Mouse (Mus musculus): ENCODE data around the gene Ppm1f.
"Not testable (repeated sequence)": the region's sequence is repeated elsewhere in the genome, so short reads cannot be mapped to it uniquely, and the experiment has no call there.

Gene Ppm1f

DNA sequence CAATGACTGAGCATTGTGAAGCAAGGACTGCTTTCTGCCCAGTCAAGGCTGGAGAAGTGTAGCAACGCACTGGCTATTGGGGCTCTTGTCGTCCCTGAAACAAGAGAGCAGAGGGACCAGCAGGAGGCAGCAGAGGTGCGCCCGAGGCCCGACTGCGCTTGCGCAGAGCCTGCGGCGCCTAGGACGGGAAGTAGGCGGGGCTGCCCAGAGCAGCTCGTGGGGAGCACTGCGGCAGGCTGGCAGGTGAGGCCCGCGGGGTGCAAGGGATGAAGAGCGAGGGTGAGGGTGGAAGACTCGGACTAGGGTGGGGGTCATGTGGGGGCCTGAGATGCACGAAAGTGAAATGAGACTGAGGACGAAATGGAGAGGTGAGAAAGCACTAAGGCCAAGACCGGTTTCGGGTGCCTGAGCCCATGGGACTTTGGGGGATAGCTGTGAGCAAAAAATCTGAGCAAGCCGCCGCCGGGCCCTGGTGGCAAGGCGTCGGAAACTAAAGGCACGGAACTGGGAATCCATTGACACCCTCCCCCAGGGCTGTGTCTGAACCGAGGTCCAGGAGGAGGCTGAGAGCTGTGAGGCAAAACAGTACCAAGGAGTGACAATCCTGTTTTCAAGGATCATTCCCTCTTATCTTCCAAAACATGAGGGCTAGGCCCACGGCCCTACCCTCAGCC is at the start of gene Ppm1f:
TSS of gene Ppm1f (plus strand) at position 88 of the 674 bp plus-strand sequence.
- DNase-seq (ENCODE audit: low read depth, low spot score) = peak; percentile 82

DNA sequence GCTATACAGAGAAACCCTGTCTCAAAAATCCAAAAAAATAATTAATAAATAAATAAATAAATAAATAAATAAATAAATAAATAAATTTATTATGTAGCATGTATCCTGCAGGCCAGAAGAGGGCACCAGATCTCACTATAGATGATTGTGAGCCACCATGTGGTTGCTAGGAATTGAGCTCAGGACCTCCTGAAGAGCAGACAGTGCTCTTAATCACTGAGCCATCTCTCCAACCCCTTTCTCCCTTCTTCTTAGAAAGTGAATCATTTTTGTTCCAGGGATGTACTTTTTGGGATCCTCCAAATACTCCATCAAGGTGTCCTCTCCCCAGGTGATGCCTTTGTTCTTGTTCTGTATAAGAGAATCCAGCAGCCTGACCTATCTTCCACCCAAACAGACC is 47.1 kb upstream of the Ppm1f start:
- no peak for DNase-seq (ENCODE audit: low read depth, low spot score)

DNA sequence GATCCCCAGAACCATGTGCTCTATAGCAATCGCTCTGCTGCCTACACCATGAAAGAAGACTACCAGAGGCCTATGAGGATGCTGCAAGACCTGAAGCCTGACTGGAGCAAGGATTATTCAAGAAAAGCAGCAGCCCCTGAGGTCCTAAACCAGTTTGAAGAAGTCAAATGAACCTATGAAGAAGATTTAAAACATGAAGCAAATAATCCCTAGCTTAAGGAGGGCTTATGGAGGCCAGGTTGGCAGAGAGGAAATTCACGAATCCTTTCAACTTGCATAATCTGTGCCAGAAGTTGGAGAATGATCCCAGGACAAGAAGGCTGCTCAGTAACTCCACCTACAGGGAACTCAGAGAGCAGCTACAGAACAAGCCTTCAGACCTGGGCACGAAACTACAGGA is 43.9 kb upstream of the Ppm1f start:
- DNase-seq (ENCODE audit: low read depth, low spot score) = no peak

DNA sequence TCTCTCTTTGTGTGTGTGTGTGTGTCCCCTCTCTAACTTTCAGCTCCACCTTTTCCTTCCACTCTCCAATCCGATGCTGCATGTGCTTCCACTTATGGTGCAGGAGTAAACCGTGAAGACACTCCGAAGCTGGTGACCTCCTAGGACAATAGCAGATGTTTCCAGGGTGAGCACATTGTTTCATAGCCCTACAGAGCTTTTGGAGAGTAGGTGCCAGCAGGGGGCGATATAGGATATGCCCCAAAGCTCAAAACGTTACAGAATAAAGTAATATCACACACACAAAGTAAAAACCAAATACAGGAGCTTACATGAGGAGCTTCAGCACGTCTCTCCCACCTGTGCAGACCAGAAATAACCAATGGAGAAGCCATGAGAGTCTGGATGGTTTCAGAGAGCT is 41.4 kb upstream of the Ppm1f start:
- no peak for DNase-seq (ENCODE audit: low read depth, low spot score)

DNA sequence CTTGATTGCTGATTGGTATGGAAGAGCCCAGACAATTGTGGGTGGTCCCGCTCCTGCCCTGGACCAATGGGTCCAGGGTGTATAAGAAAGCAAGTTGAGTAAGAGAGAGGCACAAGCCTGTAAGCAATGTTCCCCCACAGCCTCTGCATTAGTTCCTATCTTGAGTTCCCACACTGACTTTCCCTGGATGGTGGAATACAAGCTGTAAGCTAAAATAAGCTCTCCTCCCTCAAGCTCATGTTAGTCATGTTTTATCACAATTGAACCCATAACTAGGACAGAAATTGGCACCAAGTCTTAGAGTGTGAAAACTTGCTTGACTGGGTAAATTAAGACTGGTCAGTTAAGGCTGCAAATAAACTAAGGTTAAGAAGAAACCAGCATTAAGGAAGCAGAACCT is 40.7 kb upstream of the Ppm1f start:
- no peak for DNase-seq (ENCODE audit: low read depth, low spot score)

DNA sequence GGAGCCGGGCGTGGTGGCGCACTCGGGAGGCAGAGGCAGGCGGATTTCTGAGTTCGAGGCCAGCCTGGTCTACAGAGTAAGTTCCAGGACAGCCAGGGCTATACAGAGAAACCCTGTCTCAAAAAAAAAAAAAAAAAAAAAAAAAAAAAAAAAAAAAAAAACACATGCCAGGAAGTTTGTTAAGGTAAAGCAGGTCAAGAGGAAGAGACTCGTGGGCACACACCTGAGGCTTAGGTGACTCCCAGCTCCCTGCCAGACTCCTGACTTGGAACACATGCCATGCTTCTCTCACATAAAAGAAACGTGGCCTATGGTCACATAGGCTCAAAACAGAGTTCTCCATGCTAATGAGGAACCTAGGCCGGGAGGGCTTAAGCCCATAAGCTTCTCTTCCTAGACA is 40.2 kb upstream of the Ppm1f start:
- not testable (repeated sequence) for DNase-seq (ENCODE audit: low read depth, low spot score)

DNA sequence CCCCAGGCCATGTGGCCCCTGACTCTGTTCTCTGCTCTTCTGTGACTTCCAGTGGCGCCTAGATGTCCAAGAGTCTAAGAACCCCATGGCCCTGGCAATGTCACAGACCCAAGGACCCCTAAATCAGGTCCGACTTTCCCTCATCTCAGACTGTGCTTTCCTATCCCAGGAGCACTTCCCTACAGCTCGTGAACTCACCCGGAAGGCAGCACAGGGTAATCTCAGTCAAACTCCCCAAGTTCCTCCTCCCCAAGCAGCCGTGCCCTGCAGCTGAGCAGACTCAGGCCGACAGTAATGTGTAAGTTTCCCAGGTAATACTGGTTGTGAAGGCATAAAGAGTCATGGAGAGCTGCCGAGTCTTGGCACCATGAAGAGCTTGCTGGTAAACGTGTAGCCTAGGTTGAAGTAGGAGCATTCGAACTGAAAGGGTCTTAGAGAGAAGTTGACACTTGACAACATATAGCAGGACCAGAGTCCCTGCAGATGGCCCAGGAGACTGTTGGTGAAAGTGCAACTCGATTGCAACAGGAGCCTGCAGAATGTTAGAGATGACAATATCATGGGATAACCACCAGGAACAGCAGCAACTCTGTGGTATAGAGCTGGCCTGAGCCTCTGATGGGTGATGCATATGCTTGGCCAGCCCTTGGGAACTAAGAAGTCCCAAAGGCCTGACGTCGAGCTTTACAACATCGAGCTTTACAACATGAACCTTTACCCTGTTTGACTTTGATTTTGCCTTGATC is 39.4 kb upstream of the Ppm1f start:
- no peak for DNase-seq (ENCODE audit: low read depth, low spot score)

DNA sequence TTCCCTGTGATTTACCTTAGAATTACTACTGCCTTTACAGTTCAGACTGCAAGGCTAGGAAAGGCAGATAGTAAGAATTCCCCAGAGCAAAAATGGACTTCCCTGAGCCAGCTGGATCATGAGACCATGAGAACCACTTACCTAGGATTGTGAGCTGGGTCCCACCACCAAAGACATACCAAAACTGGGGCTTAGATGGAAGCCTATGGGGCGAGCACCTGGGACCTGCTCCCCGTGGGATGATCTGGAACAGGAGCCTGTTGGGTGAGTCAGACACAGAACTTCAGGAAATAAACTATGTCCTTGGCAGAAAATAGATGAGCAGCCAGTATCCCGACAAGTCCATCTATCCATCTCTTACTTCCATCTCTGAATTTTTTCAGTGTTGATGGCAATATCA is 34.0 kb upstream of the Ppm1f start:
- DNase-seq (ENCODE audit: low read depth, low spot score) = no peak

DNA sequence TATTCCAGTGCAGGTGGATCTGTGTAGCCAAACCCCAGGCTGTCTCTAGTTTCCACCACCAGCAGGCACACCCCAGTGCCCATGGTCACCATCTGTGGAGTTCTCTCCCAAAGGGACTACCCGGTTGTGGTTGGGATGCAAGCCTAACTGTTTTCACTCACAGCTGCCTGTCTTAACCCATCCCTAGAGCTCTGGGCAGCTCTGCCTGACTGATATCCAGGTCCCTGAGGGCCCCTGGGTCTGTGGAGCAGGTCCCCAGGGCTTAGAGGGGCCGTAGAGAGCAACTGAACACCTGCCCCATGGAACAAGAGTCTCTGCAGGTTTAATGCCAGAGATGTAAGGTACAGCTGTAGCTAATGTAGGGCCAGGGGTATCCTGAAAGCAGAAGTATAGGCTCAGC is 32.3 kb upstream of the Ppm1f start, which contains the start of gene Igll1:
TSS of gene Igll1 (minus strand) at position 8 of the 400 bp plus-strand sequence.
- DNase-seq (ENCODE audit: low read depth, low spot score) = no peak

DNA sequence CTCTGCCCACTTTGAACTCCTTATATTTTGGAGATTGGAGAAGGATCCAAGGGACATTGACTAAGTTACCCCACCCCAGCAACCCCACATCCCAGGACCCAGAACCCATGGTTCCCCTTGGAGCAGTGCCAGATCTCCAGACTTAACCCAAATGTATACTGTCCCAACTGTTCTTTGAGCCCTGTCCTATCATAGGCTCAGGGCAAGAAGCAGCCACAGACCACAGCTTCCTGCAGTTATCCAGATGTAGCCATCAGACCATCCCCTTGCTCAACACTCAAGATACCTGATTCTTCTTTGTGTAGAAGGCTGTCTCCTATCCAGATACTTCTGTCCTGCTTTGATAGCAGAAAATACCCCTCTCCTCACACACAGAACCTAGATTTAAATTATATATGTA is 31.1 kb upstream of the Ppm1f start:
- no peak for DNase-seq (ENCODE audit: low read depth, low spot score)

DNA sequence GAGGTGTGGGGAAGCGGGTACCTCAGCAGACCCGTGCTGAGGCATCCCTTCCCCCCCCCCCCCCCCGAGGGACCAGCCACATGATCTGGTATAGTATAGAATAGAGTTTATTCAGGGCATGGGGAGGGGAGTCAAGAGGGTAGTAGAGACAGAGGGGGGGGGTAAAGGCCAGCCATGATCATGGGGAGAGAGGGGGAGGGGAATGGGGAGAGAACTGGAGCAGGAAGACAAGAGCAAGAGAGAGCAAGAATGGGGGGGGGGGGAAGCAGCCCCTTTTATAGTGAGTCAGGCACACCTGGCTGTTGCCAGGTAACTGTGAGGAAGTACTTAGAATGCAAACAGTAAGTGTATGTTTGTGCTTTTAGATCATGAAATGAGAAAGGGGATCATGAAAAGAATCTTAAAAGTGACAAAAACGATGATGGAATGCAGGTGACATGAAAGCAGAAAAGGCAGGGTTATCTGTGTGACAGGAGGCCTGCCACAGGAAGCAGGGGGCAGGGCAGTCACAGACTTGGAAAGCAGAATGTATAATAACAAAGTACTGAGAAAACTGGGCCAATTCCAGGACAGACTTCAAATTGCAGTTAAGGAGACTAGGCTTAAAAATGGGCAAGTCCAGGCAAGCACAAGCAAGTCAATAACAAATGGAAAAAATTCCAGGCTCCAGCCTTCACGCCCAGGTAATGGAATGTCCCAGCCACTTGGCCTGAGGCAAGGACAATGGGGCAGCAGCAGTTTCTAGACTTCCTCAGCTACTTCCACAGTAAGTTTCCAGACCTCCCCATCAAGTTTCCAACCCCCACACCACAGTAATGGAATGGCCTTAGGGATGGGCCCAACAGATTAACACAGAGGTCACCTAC is 30.3 kb upstream of the Ppm1f start:
- DNase-seq (ENCODE audit: low read depth, low spot score) = no peak

DNA sequence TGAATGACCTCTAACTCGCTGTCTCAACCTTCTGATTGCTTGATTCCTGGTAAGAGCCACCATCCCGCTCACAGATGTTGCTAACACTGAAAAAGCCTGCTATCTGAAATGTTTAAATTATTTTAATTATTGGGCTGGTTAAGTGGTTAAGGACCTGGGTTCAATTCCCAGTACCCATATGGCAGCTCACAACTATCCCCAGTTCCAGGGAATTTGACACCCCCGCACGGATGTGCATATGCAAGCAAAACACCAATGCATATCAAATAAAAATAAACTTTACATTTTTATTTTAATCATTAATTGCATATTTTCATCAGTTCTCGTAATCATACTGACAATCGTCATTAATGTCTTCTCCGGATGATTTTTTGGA is 26.0 kb upstream of the Ppm1f start:
- no peak for DNase-seq (ENCODE audit: low read depth, low spot score)

DNA sequence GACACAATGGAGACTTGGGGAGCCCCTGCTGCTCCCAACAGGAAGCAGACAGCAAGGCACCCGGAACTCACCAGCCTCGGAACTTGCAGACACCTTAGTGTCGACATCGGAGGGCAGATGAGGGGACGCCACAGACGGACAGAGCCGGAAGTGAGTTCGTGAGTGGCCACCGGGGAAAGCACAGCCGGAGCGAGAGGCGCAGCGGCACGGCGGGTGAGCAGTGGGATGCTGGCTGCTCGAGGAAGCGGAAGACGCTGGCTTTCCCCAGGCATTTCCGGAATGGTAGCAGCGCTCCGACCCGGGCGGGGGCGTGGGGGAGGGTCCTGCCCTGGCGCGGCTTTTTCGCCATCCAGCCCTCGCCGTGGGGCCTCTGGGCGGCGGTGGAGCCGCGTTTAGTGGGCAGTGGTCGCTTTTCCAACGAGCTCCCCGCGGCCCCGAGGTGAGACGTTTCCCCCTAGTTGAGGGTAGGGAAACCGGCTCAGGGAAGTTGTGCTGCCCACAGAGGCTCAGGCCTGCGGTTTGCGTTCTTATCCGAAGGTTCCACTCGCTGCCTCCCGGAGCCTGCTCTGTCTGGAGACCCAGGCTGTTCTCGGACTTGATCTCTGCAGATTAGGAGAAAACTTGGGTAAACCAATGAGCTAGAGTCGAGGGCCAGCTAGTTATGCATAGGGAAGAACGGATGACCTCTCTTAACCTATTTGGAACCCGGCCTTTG is 25.5 kb upstream of the Ppm1f start, which contains the start of the genes Top3b and Vpreb1:
TSS of gene Top3b (plus strand) at position 120 of the 715 bp plus-strand sequence.
TSS of gene Vpreb1 (minus strand) at position 227 of the 715 bp plus-strand sequence.
- peak; percentile 83 for DNase-seq (ENCODE audit: low read depth, low spot score)

DNA sequence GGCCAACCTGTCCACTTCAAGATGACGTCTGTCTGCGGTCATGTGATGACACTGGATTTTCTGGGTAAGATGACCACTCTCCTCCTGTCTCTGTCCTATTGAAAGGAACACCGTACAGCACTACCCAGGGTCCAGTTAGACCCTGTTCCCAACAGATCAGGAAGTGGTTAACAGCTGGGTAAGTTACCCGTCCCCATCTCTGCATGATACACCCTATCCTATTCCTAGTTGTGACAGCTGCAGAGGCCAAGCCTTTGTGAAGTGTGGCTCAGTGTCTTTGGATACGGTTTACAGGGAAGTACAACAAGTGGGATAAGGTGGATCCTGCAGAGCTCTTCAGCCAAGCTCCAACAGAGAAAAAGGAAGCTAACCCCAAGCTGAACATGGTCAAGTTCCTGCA is 17.2 kb upstream of the Ppm1f start:
- no peak for DNase-seq (ENCODE audit: low read depth, low spot score)

DNA sequence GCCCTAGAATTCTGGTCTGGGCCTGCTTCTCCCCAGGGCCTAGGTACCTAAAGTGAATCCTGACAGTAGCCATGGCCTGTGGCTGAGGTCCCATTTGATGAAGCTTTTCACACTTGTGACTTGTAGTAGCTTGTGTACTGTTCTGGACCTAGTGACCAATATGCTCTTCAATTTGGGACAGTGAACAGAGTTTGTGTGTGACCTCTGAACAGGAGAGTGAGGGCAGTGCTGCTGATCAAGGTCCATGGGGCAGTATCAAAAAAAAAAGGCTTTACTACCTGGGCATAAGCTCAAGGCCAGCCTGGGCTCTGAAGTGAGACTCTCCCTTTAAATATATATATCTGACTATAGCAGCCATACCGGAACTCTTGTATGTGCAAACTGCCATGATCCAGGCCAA is 7.9 kb upstream of the Ppm1f start:
- DNase-seq (ENCODE audit: low read depth, low spot score) = no peak

DNA sequence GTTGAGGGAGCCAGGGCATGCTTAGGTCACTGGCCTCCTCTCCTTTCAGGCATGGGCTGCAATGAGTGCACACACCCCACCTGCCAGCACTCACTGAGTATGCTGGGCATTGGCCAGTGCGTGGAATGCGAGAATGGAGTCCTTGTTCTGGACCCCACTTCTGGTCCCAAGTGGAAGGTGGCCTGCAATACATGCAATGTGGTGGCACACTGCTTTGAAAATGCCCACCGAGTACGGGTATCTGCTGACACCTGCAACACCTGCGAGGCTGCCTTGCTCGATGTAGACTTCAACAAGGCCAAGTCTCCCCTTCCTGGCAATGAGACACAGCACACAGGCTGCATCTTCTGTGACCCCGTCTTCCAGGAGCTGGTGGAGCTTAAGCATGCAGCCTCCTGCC is 3.9 kb upstream of the Ppm1f start:
- no peak for DNase-seq (ENCODE audit: low read depth, low spot score)

DNA sequence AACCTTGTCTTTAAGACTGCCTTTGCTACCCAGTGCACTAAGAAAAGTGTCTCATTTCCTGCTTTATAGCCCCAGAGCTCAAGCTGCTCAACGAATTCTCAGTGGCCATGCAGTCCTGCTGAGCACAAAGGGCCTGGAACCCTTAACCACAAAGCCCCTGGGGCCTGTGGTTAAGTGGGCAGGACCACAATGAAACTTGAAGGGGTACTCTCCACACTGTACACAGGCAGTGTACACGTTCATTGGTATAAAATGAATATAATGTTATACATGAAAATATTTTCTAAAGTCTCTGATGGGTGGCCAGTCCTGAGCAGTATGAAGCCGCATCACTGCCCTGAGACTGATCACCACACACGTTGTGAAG is 271 bp upstream of the Ppm1f start:
- DNase-seq (ENCODE audit: low read depth, low spot score) = no peak

DNA sequence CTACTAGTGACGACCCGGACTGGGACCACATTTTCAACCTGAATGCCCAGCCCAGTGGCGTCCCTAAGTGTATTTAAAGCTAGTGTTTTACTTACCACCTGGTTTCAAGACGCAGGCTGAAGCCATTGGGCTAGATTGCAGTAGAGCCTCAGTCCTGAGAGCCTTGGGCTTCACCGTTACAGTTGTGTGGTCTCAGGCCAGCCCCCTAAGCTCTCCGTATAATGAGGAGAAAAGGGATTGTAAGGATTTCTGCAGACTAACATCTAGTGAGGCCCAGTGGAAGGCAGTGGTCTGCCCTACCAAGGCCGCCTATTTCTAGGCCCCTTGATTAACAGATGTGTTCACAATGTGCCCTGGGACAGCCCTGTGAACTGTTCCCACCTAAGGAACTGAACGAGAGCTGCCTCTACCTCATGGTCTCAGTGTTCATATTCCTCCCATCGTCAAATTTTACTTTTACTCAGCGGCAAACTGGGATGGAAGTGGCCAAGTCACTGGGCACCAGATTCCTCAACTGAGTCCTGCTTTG is 851 bp downstream of the Ppm1f start:
- DNase-seq (ENCODE audit: low read depth, low spot score) = no peak

DNA sequence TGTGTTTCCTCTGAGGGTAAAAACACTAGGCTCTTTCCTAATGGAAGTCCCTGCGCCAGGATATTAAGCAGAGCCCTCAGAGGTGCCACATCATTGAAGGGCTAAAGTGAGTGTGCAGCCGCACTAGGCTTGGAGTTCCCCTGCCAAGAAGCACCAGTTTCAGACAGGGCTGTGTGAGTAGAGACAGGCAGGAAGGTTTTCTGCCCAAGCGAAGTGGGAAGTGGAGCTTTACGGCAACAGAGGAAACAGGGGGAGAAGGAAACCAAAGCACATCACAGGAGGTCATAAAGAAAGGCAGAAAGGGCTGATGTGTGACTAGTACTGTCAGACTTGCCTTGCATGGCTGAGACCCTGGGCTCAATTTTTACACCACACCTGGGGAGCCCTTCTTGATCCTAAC is 6.1 kb downstream of the Ppm1f start:
- no peak for DNase-seq (ENCODE audit: low read depth, low spot score)

DNA sequence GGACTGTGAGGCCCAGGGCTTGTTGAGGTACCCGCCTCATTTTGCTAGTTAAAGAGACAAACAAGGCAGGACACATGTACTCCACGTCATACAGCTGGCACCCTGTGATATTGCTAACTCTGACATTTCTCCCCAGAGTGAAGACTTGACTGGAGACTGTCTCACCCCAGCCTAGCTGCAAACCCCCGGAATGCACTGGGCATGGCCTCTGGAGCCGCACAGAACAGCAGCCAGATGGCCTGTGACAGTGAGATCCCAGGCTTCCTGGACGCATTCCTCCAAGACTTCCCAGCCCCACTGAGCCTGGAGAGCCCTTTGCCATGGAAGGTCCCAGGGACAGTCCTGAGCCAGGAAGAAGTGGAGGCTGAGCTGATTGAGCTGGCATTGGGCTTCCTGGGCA is 6.9 kb downstream of the Ppm1f start:
- no peak for DNase-seq (ENCODE audit: low read depth, low spot score)

DNA sequence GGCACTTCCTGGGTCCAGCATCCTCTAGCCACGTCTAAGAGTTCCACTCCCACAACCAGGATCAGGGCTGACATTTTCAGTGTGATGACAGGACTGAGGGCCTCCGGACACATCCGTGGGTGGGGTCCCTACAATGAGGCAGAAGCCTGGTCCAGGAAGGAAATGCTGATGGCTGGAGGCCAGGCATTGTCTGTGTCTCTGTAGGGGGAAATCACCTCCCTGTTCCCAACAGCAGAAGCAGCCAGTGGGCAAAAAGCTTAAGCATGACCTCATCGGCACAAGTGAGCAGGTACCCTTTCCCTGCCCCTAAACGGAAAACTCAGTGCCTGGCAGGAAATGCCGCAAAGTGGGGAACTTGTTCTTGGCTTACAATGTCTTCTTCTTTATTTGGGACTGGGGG is 11.5 kb downstream of the Ppm1f start:
- no peak for DNase-seq (ENCODE audit: low read depth, low spot score)

Measured in retina, adult 2 months (tissue).